Mouse (Mus musculus) 3134 (cell line): Measurements from ENCODE around the gene Pard3b.

Experiments used
- DNase-seq: peaks from one replicate; pipeline ENCODE4 v3.0.0-alpha.2; 2011; ENCODE audit warnings: low spot score; ENCODE audit not compliant: insufficient read length; ENCODE audit errors: extremely low read depth

Gene Pard3b

DNA sequence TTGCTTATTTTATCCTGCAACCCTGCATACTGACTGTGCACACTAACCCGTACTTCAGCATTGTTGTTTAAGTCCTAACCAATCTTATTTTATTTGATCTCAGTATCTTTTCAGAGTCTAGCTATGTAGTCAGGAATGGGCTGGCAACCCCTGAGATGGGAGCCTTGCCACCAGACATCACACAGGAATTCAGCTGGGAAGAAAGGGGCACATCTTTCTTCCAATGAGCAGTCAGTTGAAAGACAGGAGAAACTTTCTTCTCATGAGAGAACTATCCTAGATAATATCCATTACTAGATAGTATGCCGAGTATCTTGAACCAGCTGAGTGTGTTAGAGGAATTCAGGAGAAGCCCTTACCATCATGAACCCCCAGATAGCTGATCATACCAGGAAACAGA is 985.5 kb downstream of the Pard3b start:
- DNase-seq, result no peak

DNA sequence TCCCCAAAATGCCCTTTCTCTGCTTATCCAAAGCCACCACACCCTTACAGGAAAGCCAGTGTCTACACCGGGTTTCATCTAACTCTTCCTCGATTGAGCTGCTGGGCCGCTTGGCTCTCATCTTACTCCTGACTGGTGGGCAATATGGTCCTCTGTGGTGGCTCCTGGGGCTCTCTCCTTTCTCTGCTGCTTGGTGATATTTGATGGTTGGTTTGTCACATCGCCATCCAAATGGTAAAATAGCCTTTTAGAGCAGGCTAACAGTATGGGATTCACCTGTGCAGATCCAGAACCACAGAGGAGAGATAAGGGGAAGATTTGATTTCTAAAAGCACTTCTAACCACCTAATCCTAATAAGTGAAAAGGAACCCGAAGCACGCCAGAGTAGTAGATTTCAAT is 986.2 kb downstream of the Pard3b start:
- no peak for DNase-seq

DNA sequence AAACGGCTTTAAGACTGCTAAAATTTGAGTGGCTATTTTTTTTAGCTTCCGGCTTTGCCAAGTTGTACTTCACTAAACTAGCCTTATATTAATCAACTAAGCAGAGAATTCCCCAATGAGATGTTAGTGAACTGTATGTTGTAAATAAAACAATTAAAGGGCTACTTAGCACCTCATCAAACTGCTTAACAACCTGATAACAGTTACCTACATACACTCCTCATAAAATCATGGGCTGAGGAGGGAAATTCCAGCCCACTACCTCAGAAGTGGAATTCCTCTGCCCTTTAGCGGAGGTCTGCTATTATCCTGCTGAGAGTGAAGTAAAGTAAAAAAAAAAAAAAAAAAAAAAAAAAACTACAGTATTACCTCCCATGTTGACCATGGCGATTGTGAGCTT is 986.7 kb downstream of the Pard3b start:
- DNase-seq, result no peak

DNA sequence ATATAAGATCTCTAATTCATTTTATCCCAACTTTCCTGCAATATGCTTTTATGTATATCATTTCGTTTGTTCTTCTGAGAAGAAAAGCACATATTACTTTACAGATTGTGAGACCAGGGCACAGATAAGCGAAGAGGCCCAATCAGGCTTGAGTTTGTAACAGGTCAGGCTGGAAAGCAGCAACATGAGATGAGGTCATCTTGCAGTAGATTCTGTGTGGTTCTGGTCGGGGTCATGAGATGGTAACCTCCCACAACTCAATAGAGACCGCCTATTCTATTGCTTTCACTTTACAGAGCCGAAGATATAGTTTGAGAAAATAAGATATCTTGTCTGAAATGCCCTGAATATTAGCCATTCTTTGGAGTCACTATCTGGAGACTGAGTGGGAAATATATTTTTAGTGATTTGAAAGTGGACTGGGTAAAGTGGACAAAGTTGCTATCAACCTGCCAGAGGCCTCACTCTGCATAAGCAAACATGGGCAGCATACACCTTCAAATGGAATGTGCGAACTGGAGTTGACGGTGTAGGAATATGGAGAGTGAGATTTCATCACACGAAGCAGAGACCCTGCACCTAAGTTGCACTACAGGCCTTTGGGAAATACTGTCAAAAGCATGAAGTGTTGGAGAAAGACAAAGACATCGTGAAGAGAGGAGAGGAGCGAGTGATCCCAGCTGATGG is 987.3 kb downstream of the Pard3b start:
- DNase-seq, result no peak

DNA sequence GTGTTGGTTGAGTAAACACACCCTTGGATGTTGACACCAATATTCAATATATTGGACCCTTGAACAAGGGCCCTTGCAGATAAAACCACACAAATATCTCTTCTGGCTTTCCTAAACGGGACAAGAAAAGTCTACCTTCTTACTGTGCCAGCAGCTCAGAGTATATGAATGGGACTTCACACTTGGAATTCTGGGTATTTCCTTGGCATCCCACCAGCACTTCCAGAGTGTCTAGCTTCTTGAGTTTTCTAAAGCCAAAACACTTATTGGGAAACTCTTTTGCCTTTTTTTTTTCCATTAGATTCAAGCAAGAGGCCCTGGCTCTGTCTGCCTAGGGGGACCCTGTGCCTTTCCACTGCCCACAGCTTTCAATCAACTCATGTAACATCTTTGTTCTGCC is 991.3 kb downstream of the Pard3b start:
- DNase-seq, result no peak

DNA sequence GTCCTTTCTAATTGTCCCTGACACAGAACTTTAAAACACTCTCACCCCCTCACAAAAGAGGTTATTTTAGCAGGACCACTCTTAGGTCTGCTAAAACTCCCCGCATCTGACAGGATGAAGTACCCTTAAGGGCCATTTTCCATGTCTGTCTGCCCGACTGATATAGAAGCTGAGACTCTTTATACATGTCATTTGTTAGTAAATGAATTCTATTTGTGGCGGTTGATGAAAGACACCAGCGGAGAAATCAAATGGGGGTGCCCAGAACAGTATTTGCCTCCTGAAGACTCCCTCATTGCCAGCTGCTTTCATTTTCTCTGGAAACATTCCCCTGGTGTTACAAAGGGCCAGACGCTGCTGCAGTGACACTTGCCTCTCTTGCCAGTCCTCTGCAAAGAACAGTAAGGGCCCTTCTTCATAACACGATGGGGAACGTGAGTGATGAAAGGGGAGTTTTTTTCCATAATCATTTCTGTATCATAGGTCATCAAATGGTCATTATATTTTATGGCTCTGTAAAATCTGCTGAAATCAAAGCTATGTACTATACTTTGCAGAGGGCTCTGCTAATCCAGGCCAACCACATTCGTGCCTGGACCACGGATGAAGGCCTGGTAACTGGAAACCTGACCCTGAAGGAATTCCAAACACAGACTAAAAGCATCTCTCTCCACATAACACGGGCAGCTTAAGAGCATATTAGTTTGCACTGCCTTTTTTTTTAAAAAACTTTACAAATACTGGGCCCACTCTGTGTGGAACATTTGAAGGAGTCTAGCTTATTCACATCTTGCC is 993.1 kb downstream of the Pard3b start:
- no peak for DNase-seq

DNA sequence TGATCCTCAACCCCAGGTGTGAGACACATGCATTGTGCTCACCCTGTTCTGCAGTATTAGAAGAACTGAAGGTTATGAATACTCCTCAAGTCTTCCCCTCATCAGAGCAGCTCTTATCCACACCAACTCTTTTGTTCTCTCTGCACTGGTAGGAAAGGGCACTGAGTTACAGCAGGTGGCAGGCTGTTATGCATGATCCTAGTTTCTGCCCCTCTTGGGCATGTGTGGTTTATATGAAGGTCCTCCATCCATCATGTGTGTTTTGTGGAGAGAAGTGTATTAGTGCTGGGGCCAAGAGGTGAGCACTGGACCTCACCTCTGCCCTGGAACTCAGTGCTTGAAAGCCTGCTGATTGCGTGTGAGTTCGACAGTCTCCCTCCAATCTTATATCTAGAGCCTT is 994.3 kb downstream of the Pard3b start:
- no peak for DNase-seq

DNA sequence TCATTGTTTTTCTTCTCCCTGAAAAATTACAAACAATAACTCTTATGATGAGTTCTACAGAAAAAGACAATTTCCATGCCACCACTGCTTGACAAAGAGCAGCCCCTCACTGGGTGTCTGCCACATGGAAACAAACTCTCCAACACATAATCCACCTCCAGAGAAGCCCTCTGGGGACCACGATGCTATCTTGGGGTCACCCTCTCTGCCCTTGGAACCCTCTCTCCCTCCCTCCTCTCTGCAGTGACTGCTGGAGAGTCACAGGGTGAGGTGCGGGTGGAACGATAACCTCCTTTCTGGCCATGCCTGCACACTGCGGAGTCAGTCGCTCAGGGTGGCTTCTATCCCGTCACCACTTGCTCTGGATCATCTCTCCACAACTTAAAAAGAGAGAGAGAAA is 996.6 kb downstream of the Pard3b start:
- DNase-seq, result no peak

DNA sequence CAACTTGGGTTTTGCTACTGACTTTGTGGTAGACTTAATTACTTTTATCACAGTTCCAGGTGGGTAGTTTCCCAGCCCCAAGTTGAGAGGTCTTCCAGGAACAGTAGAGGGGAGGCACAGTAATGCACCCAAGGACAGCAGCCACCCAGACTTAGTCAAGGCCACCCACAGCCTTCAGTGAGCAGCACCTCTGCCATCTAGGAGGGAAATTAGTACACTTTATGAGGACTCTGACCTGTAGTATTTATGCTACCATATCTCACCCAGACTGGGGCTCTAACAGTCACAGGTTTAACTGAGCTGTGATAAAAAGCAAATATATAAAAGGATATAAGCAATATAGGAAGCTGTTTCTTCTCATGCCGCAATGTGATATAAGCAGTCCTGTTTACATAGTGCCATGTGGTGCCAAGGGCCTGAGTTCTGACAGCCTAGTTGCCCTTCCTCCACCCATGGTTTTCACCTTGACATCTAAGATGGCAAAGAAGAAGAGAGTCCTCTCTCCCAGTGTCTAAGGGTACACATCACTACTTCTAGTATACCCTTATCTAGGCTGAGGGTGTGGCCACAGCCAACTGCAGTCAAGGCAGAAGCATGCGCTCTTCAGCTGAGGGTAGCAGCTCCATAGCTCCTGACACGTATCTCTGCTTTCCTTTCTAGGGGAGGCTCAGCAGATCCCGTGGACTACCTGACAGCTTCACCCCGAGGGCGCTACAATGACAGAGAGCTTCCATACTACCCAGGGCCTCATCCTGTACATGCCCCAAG is 998.5 kb downstream of the Pard3b start:
- no peak for DNase-seq

DNA sequence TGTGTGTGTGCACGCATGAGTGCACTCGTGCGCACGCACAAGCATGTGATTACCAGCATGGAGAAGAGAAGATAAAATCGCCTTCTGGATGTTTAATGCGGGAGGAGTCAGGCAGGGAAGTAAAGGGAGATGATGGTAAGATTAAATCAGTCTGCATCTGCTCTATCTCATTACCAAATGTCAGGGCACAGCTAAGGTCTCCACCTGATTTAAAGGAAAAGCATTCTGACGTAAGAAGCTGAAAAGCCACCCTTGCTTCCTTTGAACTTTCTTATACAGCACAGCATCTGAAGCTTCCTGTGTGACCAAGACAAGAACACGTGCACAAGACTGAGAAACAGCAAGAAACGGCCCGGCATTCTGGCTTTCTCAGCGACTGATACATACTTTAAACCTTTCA is 1000.4 kb downstream of the Pard3b start:
- no peak for DNase-seq

DNA sequence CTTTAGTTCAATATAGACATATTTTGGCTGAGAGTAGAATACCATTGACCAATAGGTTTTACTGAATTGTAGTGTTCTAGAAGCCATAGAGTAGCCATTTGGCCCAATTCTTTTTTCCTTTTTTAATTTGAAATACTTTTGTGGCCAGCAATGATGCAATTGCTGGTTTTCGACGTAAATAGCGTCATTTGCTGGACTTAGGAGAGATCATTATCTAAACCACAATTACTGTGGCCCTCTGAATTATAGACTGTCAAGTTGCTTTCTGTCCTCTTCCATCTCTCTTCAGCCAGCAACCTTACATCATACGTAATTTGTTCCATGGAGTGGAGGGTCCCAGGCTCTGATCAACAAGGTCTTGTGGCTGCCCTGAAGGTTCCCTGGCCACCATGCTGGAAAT is 1000.8 kb downstream of the Pard3b start:
- peak; percentile 11 for DNase-seq

DNA sequence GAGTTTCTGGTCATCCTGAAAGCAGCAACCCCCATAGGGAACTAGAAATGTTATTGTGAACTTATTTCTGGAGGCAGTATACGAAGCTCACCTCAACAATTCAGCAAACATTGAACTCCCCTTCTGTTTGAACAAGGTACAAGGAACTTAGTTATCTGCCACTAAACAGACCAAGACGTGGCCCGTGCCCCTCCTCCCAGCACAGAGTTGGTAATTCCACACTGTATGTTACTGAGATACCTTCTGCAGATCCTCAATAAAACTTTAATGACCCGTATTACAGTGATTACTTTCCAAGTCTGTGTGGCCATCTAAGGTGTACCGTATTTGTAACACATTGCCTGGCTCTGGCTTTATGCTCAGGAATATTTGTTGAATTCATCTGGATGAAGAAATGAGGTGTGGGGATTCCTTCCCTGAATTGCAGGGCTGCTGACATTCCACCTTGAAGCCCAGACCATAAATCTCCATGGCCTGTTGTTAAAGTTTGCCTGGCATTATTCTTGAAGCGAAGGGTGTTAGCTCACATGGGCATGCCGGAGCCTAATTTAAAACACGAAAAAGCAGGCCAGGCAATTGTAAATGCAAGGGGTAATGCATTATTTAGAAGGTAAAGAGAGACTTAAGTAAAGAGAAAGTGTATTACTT is 1006.1 kb downstream of the Pard3b start:
- no peak for DNase-seq

DNA sequence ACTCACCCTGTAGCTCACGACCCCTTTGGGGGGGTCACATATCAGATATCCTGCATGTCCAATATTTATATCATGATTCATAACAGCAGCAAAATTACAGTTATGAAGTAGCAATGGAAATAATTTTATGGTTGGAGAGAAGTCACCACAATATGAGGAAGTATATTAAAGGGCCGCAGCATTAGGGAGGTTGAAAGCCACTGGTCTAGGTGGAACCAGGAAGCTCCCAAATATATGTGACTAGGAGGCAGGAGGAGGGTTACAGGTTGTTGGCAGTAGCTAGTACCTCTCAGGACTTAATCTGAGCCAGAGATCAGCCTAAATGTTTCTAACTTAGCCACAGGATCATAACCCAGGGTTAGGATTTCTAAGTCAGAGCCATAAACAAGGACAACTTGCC is 1008.2 kb downstream of the Pard3b start:
- no peak for DNase-seq

DNA sequence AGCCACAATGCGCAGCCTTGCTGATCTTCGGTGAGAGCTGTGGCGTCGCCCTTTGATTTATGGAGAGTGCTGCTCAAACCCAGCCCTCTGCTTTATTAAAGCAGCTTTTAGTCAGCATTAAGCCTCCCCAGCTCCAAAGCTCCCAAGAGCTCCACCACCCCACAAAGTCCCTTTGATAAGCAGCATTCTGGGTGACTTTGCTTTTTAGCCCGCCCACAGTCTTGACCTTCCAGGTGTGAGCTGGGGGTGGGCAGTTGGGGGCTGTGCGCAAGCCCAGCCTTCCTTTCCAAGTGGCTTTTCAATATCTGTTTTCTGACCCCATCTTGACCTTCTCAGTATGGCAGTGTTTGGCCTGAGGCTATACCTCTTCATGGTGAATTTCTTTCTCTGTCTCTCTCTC is 1009.5 kb downstream of the Pard3b start:
- no peak for DNase-seq

DNA sequence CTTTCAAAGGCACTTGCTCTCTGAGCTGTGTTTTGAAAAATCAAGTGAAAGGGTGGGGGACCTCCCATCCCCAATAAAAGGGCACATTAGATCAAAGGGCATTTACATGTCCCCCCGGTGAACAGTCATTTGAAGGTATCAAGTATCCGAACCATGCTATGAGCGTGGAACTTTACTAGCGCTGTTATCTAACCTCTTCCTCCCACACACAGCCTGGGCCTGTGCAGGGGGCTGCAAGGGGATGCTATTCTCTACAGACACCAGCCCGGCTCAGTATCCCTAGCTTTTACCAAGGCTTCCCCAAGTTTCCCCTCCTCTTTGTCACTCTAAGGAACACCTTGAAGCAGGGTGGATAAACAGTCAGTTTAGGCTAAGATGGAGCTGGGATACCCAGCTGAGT is 1010.0 kb downstream of the Pard3b start:
- no peak for DNase-seq

DNA sequence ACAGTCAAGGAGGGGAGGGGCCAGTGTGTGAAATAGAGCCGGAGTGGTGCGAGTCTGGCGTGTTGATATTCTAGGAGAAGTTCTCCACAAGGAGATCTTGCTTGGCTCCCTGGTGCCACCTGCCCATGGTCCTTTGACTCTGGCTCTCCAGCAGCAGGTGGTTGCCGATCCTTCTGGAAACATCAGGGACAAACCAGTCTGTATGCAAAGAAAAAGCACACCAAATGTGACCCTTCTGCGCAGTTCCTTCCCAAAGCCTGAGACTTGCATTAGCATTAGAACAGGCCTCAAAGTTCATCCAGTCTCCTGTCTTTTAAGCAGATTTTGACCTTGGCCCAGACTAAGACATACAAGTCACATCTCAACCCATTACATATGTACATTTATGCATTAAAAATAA is 1011.9 kb downstream of the Pard3b start:
- no peak for DNase-seq

DNA sequence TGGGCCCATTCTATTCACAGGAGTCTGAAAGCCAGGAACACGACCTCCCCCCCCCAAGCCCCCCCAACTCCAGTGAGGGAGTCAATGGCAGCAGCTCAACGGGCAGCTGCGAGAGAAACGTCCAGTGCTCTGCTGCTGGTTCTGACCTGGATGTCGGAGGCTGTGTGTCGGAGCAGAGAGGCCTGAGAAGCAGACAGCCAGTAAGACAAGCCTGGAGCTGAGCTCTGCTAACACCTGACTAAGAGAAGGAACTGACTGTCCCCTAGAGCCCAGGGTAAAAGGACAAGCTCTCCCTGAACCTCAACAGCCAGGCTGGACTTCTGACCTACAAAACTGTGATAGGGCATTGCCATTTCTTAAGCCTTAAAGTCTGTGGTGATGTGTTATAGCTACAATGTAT is 1015.8 kb downstream of the Pard3b start:
- no peak for DNase-seq

DNA sequence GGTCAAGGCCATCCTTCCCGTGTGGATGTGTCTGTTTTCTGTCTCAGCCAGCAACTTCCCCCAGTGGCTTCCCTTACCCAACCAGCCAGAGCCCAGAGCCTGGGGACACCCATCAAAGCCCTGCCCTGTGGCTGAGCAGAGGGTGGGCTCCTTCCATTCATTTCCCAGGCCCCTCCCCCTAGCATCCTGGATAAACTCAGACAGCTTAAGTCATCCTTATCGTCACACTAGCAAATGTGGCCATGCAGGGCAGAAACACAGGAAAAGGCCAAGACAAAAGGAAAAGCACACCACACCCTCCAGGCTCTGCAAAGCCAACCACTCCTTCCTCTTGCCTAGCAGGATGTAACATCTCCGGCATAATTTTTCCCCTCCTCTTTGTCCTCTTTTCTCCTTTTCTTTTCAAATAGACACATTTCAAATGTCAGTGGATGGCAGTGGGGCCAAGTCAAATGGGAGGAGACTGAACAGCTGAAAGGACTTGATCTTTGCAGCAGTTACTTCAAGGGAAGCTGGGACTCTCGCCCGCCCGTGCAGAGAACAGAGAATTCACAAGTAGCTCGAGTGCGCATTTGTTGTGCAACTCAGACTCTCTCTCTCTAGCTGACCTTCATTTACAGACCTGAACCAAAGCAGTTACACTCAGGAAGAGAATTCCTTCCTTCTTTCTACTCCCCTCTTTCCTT is 1026.5 kb downstream of the Pard3b start:
- DNase-seq, result no peak

DNA sequence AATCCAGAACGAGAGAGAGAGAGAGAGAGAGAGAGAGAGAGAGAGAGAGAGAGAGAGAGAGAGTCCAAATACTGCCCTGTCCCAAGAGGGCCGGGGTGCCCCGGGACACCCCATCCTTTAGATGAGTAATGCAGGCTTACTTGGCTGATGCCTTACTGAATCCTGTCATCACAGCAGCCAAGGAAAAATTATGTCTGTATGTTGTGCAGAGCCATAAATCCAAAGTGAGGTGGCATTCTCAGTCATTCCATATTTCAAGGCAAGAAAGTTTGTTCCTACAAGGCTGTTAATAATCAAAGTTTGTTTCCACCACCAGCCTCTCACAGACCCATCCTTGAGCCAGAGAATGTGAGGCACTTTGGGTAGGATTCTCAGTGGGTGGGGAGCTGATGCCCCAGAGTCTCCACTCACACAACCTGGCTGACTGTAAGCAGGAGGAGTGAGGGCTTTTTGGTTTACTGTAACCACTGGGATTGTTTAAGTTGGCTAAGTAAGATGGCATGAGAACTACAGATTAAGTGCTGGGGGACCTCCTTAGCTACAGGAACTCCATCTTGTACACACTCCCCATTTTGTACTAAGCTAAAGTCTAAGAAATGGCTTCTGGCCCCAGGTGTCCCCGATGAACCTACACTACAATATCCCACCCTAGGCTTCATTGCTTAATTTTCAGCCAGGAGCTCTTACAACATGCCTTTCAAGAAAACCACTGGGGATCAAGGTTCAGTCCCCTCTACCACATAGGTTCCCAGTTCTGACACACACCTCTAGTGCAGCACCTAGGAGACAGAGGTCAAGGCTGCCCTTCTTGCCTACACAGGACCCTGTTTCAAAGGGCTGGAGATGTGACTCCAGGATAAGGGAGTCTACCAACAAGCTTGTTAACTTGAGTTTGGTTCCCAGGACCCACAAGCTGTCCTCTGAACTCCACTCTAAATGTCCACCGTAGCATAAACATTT is 1027.4 kb downstream of the Pard3b start:
- no peak for DNase-seq

DNA sequence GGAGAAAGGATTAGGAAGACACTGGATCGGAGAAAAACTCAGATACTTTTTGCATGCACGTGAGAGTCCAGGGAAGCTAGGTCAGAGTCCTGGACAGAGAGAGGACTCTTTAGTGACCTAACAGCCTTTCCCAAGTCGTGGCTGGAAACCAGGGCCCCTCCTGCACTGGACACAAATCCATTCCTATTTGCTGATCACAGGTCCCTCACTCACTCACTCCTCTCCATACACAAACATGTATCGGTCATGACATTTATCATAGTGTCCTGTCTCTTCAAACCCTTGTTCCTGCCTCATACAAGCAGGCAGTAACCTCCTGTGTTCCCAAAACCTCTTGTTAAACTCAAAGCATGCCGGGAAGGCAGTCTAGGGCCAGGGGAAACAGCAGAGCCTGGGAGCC is 1028.2 kb downstream of the Pard3b start:
- DNase-seq, result no peak
